Mouse (Mus musculus) retina, adult 2 months (tissue): ENCODE results near the gene Slamf9.

ENCODE experiments used
- DNase-seq: peaks from one replicate; pipeline ENCODE4 v3.0.0-alpha.2; 2012; ENCODE audit warnings: low read depth, low spot score

Gene Slamf9

GRCm38 (mm10) chr1:172513525-172514212 lies 38.5 kb downstream of the Slamf9 start:
- DNase-seq: no peak

GRCm38 (mm10) chr1:172514213-172514529 lies 39.0 kb downstream of the Slamf9 start:
- DNase-seq: no peak

GRCm38 (mm10) chr1:172514551-172515268 lies 39.6 kb downstream of the Slamf9 start:
- DNase-seq: no peak

- DNase-seq: no peak
Observed at GRCm38 (mm10) chr1:172515396-172515795, 40.2 kb downstream of the Slamf9 start.

- no peak for DNase-seq
Observed at GRCm38 (mm10) chr1:172518013-172518412, 42.9 kb downstream of the Slamf9 start.

- no peak for DNase-seq
Observed at GRCm38 (mm10) chr1:172519644-172520043, 44.5 kb downstream of the Slamf9 start.

- DNase-seq: no peak
Observed at GRCm38 (mm10) chr1:172520576-172521440, 45.6 kb downstream of the Slamf9 start, which contains the start of gene Cfap45. Gene Cfap45, plus strand, starts transcription at chr1:172520801.

- no peak for DNase-seq
Observed at GRCm38 (mm10) chr1:172522524-172522923, 47.4 kb downstream of the Slamf9 start.

- no peak for DNase-seq
Observed at GRCm38 (mm10) chr1:172523699-172524101, 48.5 kb downstream of the Slamf9 start.

- DNase-seq: no peak
Observed at GRCm38 (mm10) chr1:172525027-172525764, 50.0 kb downstream of the Slamf9 start.

- no peak for DNase-seq
Observed at GRCm38 (mm10) chr1:172525971-172526370, 50.8 kb downstream of the Slamf9 start.

- no peak for DNase-seq
Observed at GRCm38 (mm10) chr1:172526380-172527081, 51.4 kb downstream of the Slamf9 start.

GRCm38 (mm10) chr1:172527431-172527830 lies 52.3 kb downstream of the Slamf9 start:
- no peak for DNase-seq
